Mouse (Mus musculus): Measurements from ENCODE around the gene Map7d1.

DNA sequence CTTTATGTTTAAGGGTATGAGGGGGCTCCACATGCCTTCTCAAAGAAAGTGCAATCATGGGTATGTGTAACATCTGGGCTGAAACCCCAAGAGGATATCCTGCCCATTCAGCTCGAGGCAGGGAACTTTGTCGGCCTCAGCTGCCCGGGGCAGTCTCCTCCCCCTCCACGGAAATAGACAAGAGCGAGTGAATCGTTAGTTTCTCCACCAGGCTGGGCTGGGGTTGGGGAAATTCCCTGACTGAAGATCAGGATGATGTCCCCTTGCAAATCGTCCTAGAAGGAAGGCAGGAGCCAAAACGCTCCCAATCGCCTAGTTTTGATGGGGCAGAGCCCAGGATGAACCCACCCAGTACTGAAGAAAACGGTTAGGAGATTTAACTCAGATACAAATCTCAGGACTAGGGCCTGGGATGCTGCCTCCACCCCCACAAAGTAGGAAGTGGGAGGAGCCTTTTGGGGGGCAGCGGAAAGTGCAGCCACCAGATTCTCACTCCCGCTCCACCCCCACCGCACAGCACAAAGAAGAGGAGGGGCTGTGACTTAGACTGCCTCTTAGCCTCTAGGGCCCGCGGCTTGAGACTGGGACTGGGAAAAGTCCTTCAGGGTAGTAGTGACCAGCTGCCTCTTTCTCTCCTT lies 3.5 kb upstream of the Map7d1 start:
- no peak for TF ChIP-seq CTCF (IDR thresholded peaks at IDR 0.05; ENCODE audit: low read depth)
- no peak for TF ChIP-seq EP300 (optimal IDR thresholded peaks at IDR 0.05)
